Mouse (Mus musculus) G1E (cell line): ENCODE data around the gene Trim45.

Source experiments
- GATA1 ChIP-seq: IDR thresholded peaks from 2 replicates; pipeline ENCODE4 v1.6.1; 2012; ENCODE audit warnings: borderline replicate concordance, low read length, inconsistent platforms, mixed read lengths
- GATA2 ChIP-seq: IDR thresholded peaks from 2 replicates; pipeline ENCODE4 v1.6.1; 2012; ENCODE audit warnings: low read depth, low read length, inconsistent platforms, borderline replicate concordance

DNA sequence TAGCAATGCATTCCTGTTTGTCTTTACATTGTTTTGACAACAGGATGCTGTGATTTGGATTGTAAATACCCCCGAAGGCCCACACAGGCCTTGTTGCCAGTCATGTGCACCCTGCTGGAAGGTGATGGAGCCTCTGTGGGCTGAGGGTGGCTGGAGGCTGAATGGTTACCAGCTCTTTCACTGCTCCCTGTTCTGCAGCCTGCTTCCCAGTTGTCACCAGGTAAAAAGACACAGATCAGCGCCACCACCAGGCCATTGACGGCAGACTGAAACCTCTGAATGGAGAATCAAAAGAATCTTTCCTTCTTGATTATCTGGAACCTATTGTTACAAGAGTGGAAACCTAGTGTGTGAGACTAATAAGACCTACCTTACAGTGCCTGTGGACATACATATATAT, 15.1 kb upstream of the Trim45 start:
- no peak for TF ChIP-seq GATA1
- TF ChIP-seq GATA2: no peak
